Mouse (Mus musculus): Measurements from ENCODE around the gene Ufc1.
A peak's percentile ranks its signal among the peaks of the same experiment; 100 is the strongest.

The Ufc1 gene

GRCm38 (mm10) chr1:171271196-171271595 is 23.6 kb downstream of the Ufc1 start:
- no peak for DNase-seq (ENCODE audit: low read depth, low spot score)

DNA sequence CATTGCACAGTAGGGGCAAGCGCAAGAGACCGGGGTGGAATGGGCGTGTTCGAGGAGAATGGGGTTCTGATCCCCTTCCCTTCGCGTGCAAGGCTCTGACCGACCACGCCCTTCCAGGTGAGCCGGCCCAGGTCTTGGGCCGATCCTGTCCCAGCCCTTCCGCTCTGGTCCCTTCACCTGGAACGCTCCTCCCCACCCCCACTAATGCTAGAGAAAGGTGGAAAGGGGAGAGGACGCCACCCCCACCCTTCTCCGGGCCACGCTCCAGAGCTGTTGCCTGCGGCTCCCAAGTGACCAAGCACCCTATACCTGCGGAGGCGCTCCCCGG is 24.3 kb downstream of the Ufc1 start:
- peak; percentile 79 for DNase-seq (ENCODE audit: low read depth, low spot score)

DNA sequence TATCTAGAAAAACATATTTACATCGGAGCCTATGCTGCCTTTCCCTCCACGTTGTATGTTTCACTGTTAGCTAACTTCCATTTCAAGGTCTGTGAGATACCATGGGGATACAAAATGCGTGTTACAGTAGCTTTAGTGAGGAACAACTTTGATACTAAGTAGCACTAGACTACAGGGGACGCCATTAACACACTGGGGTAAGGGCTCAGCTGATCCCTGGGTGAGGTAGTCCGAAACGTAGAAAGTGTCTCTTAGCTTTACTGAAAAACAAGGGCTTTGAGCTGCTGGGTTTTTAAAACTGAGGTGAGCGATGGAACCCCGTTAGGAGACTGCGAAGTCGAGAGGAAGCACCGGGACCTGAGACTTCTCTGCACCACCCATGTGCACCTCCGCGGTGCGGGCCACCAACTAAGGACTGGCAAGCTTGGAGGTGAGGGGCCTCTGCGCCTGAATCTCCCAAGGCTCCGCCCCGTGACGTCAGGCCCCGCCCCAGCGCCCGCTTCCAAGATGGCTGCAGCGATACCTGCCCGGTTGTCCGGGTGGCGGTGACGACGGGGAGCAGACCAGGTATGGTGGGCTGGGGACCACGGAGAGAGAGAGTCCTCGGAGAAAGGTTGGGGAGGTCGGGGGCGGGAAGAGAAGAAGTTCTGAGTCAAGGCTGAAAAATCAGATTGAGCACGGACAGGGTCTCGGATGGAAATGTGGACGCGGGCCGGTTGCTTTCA is 24.8 kb downstream of the Ufc1 start, which contains the start of gene B4galt3:
Gene B4galt3, plus strand, starts transcription at position 481 of the 725 bp plus-strand sequence.
- DNase-seq (ENCODE audit: low read depth, low spot score), result peak; percentile 94

DNA sequence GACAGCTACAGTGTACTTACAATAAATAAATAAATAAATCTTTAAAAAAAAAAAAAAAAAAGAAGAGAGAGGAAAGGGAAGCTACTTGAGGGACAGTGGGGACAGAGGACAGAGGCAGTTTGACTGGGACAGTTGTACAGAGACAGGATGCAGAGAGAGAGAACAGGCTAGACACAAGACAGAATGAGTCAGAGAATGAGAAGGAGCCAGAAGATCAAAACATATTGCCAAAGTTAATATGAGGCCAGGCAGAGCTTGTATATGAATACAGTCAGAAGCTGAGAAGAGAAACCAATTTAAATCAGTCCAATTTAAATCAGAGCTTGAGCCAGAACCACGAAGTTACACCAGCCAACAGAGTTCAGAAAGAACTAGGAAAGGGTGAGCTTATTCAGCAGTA is 26.5 kb downstream of the Ufc1 start:
- no peak for DNase-seq (ENCODE audit: low read depth, low spot score)

GRCm38 (mm10) chr1:171265971-171266744 is 28.7 kb downstream of the Ufc1 start:
- DNase-seq (ENCODE audit: low read depth, low spot score), result no peak

- peak; percentile 82 for DNase-seq (ENCODE audit: low read depth, low spot score)
These were observed 31.0 kb downstream of the Ufc1 start for GRCm38 (mm10) chr1:171263666-171264461.

- no peak for DNase-seq (ENCODE audit: low read depth, low spot score)
These were observed 31.6 kb downstream of the Ufc1 start for GRCm38 (mm10) chr1:171263185-171263611.

GRCm38 (mm10) chr1:171262594-171263130 is 32.2 kb downstream of the Ufc1 start:
- DNase-seq (ENCODE audit: low read depth, low spot score), result no peak

DNA sequence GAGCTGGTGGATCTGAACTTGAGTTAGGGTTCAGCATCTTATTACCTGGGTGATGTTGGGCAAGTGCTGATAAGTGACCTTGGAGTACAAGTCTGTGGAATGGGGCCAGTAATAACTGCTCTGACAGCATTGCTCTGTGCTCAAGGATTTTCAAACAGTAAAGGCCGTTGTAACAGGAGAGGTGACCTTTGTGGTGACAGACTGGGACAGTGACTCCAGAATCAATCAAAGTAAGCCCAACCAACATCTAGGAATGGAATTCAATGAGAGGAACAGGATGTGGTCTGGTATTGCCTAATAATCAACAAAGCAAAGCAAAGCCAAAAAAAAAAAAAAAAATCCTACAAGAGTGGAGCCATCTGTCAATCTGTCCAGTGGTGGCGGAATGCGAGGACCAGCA is 34.5 kb downstream of the Ufc1 start:
- DNase-seq (ENCODE audit: low read depth, low spot score), result no peak

DNA sequence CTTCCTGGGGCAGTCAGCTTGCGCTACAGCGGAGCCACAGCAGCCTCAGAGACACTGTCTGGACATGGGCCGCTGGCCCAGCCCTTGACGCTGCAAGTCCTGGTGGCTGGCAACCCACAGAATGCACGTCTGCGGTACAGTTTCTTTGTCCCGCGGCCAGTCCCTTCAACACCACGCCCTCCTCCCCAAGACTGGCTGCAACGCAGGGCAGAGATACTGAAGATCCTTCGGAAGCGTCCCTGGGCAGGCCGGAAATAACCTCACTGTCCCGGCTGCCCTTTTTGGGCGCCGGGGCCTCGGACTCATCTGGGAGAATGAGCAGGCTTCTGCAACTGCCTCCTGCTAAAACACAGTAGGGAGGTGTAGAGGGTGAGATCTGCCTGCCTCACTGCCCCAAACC is 35.9 kb downstream of the Ufc1 start:
- DNase-seq (ENCODE audit: low read depth, low spot score), result no peak

DNA sequence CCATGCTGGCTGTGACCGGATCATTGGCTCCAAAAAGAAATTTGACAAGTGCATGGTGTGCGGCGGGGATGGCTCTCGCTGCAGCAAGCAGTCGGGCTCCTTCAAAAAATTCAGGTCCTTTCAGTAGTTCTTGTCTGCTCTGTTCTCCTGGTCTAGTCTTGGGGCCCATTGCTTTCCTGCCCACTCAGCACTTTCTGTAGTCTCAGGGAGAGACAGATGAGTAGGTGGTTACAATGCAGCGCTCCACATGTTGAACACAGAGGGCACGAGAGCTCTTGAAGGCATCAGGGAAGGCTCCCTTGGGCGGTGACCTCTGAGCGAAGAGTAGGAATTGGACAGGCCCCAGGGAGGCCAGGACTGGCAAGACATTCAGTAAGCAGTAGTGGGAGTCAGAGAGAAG is 37.0 kb downstream of the Ufc1 start:
- no peak for DNase-seq (ENCODE audit: low read depth, low spot score)

DNA sequence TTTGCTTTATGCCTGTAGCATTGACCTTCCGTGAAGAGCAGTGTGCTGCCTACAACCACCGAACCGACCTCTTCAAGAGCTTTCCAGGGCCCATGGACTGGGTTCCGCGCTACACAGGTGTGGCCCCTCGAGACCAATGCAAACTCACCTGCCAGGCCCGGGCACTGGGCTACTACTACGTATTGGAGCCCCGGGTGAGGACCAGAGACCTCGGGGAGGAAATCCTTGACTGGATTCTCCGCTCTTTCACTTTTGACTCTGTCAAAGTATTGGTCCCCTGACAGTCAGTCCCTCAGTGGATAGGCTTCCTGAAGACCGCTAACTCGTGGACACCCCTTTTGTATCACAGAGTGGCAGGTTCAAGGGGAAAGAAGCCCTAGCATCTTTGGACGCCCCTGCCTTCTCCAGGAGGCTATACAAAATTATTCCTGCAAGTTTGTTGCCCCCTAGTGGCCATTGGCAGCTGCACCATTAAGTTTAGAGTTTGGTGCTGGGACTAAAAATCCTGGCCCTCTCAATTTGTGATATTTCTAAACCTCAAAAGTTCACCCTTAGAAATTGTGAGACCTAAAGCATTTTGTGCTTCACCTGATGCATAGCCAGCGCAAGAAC is 37.8 kb downstream of the Ufc1 start:
- peak; percentile 89 for DNase-seq (ENCODE audit: low read depth, low spot score)

GRCm38 (mm10) chr1:171256095-171256818 is 38.6 kb downstream of the Ufc1 start:
- no peak for DNase-seq (ENCODE audit: low read depth, low spot score)

GRCm38 (mm10) chr1:171252415-171252814 is 42.4 kb downstream of the Ufc1 start:
- DNase-seq (ENCODE audit: low read depth, low spot score), result no peak

GRCm38 (mm10) chr1:171251594-171252324 is 43.1 kb downstream of the Ufc1 start:
- peak; percentile 55 for DNase-seq (ENCODE audit: low read depth, low spot score)

DNA sequence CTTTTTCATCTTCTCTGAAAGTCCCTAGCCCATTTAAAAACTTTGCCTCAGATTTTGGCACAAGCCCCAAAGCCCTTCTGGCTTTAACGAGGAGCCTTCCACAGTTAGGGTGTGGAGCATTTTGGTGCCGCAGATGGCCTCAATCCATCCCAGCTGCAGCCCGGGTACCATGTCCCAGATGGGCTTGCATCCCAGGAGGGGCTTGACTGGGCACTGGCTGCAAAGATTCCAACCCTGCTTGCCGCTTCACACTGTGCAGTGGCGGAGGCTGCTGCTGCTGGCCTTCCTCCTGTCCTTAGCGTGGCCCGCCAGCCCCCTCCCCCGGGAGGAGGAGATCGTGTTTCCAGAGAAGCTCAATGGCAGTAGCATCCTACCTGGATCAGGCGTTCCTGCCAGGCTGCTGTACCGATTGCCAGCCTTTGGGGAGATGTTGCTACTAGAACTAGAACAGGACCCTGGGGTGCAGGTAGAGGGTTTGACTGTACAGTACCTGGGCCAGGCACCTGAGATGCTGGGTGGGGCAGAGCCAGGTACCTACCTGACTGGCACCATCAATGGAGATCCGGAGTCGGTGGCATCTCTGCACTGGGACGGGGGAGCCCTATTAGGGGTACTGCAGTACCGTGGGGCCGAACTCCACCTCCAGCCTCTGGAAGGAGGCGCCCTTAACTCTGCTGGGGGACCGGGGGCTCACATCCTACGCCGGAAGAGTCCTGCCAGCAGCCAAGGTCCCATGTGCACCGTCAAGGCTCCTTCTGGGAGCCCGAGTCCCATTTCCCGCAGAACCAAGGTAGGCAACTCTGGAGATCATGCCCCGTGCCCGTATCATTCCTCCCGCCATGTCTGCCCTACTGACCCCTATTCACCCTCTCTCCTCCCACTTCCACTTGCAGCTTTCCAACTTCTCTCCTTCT is 43.9 kb downstream of the Ufc1 start, which contains the start of gene Ndufs2:
Gene Ndufs2, minus strand, starts transcription at position 709 of the 914 bp plus-strand sequence.
- no peak for DNase-seq (ENCODE audit: low read depth, low spot score)

DNA sequence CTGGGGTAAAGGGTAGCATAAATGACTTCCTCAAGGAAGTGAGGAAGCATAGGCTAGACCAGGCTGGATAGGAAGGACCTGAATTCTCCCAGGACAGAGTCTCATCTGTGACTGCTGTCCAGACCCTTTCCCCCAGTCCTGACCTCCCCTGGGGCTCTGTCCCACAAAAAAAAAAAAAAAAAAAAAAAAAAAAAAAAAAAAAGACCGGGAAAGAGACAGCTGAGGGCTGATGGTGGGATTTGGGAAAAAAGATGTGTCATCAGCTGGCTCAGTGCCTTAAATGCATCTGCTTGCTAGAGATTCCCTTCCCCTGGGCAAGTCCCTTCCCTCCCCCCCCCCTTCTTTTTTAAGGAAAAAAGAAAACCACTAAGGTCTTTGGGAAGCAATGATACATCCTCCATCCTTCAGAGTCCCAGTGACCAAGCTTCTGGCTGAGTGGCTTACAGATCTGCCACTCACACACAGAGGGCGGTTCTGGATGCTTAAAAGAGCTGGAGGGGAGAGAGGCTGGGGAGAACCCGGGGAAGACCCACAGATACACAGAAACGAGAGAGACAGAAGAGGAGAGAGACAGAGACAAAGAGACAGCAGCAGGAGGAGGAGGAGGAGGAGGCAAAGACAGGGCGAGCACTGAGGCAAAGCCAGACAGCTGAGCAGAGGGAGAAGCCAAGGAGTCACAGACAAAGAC is 44.8 kb downstream of the Ufc1 start, which contains the start of gene Adamts4:
Gene Adamts4, plus strand, starts transcription at position 509 of the 688 bp plus-strand sequence.
- DNase-seq (ENCODE audit: low read depth, low spot score), result peak; percentile 30
